Mouse (Mus musculus): ENCODE results near the gene Gm20873.
"Not testable (repeated sequence)": the region's sequence is repeated elsewhere in the genome, so short reads cannot be mapped to it uniquely, and the experiment has no call there.

The Gm20873 gene

DNA sequence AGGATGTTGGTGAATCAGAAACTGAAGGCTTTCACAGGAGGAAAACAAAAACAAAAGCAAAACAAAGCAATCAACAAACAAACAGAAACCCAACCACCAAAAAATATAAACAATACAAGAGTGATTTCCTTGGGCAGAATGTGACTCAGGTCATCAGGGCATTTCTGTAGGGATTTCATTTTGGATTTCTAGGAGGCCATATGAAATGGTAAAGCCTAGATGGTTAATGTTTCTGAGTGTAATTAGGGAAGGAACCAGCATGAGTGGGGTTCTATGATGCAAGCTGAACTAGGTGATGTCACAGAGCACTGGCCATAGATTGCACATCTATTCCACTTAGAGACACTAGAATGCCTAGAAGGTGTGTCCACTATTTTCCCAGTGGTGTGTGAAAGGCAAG lies at the start of gene Gm20873:
Gene Gm20873 (plus strand): TSS at position 301 of the 400 bp plus-strand sequence.
- not testable (repeated sequence) for DNase-seq

DNA sequence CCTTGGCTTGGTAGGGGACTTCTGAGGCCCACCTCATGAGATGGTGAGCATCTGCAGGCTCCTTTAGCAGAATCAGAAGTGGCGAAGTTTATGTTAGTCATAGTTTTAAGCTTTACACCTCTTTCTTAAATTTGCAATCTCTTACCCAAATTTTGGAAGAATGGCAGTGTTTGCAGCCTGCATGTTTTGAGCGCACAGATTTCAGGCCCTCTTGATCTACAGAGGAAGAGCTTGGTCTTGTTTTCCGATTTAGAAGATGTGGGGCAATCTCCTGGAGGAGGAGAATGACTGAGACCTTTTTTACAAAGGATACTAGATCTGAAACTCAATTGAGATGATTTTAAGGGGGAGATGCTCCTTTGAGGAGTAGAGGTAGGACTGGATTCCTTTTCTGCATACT lies 29.0 kb upstream of the Gm20873 start, which contains the start of gene Gm21746:
Gene Gm21746 (minus strand): TSS at position 101 of the 400 bp plus-strand sequence.
- not testable (repeated sequence) for DNase-seq
